Mouse (Mus musculus): ENCODE measurements around the gene Ybey. TPM values are rescaled to one million over a fixed set of nuclear protein-coding genes. Genes with fewer than 3 reads are reported as not detected.

The Ybey gene
- polyA plus RNA-seq, 1 experiment from 2014 or later, result 7.2 TPM

Other genes starting within 250 kb of the Ybey start
- gene Prmt2, start 231.2 kb downstream of the Ybey start, polyA plus RNA-seq (2015; fragmentation: Nextera tagmentation; extraction: Ambion mirVana), result 51.1 and 56.6 TPM in 2 replicates
- 0.73 and 1.1 TPM in 2 replicates for gene S100b, start 215.3 kb downstream of the Ybey start, polyA plus RNA-seq (2015; fragmentation: Nextera tagmentation; extraction: Ambion mirVana)
- 12.5 and 12.9 TPM in 2 replicates for gene Dip2a, start 123.8 kb downstream of the Ybey start, polyA plus RNA-seq (2015; fragmentation: Nextera tagmentation; extraction: Ambion mirVana)
- gene AC141477.1, start 28.7 kb downstream of the Ybey start, polyA plus RNA-seq (2015; fragmentation: Nextera tagmentation; extraction: Ambion mirVana), result not detected in 2 replicates
- gene Pcnt, start 26.3 kb downstream of the Ybey start, polyA plus RNA-seq (2015; fragmentation: Nextera tagmentation; extraction: Ambion mirVana), result 18.3 and 21.1 TPM in 2 replicates
- 3.6 and 4.6 TPM in 2 replicates for gene 2610028H24Rik, start 20.0 kb downstream of the Ybey start, polyA plus RNA-seq (2015; fragmentation: Nextera tagmentation; extraction: Ambion mirVana)
- 49.4 and 56.4 TPM in 2 replicates for gene Mcm3ap, start 187 bp downstream of the Ybey start, polyA plus RNA-seq (2015; fragmentation: Nextera tagmentation; extraction: Ambion mirVana)
- gene Lss, start 62.5 kb upstream of the Ybey start, polyA plus RNA-seq (2015; fragmentation: Nextera tagmentation; extraction: Ambion mirVana), result 17.9 and 20.8 TPM in 2 replicates
- gene Spatc1l, start 93.2 kb upstream of the Ybey start, polyA plus RNA-seq (2015; fragmentation: Nextera tagmentation; extraction: Ambion mirVana), result not detected in 2 replicates
- 0.14 and 0.62 TPM in 2 replicates for gene Ftcd, start 106.5 kb upstream of the Ybey start, polyA plus RNA-seq (2015; fragmentation: Nextera tagmentation; extraction: Ambion mirVana)
- gene Col6a2, start 154.5 kb upstream of the Ybey start, polyA plus RNA-seq (2015; fragmentation: Nextera tagmentation; extraction: Ambion mirVana), result 282 and 283 TPM in 2 replicates

All from lung, embryonic 16.5 days (tissue).